ENCODE assay signal across 9 mouse cellular contexts in the genomic region with DNA sequence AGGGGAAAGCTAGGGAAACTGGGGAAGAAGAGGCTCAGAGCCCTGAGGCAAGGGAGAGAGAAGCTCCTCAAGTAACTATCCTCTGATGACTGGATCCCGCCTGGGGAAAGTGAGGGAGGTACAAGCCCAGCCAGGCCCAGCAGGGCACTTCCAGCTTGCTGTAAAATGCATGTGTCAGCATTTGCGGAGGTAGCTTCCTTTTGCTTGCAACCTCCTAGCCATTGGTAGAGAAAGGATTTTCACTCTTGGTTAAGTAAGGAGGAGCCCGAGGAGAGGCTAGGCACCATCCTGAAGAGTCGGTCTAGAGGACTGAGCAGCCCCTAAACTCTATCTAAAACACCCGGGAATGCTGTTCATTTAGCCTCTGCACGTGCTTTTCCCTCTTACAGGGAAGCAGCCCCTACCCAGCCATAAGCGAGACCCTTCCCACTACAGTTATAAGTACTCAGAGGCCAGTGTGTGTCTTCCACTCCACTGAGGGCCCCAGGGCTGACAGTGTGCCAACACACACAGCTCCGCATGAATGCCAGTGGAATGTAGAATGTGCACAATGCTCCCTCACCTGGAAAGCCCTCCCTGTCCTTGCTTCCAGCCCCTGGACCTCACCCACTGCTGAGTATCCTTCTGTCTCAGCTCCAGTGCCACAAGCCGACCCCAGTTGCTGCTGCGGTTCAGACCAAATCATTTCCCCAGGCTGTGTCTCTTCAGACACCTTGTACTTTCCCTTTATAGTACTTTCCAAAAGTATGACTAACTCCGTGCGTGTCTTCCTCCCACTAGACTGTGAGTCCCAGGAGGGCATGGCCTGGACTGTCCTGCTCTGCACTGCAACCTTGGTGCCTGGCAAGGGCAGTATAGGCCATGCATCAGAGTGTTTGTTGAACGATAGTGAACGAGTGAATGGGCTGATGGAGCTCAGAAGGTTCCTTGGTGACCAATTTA.
DNase-seq lines count a peak whose midpoint lies in the region; ATAC-seq and TF ChIP-seq lines count a peak whose summit lies in the region.
"Had no signal": no experiment of that assay in that cellular context is flagged by ENCODE, and none has a peak within 500 bp of the region (broad histone marks: within the 10 kb centered on the region; RNA-seq: fewer than 3 reads in every experiment).

No protein-coding gene starts in this region.

- H3K27ac ChIP-seq in gastrocnemius, adult 2 months, result no peak overlapping the region
- H3K27ac ChIP-seq: left cerebral cortex, adult 2 months had no signal

- TF ChIP-seq CTCF in gastrocnemius, adult 2 months (IDR thresholded peaks at IDR 0.05), result no peak

- intact Hi-C loops in gastrocnemius, adult 2 months (cut with DNase I), result no loop called here

- ATAC-seq in megakaryocyte progenitor cell, adult 5-6 weeks (replicated peaks; ENCODE audit: poor library complexity), result no peak

- DNase-seq in embryo, embryonic 11 days, result peak; percentile 41
- DNase-seq in embryo, embryonic 9.5 days (ENCODE audit: extremely low spot score), result no peak
- DNase-seq in adrenal gland, adult 2 months, result peak; percentile 69
- DNase-seq in kidney, adult 11 months, result peak; percentile 77
- DNase-seq in lung, postnatal 25 days (ENCODE audit: low spot score), result peak; percentile 24
- DNase-seq in gastrocnemius, adult 2 months, result no peak
- DNase-seq in yolk sac, embryonic 10.5 days (ENCODE audit: low spot score), result no peak

- no peak overlapping the region for H3K4me3 ChIP-seq in gastrocnemius, adult 2 months
- H3K4me3 ChIP-seq: left cerebral cortex, adult 2 months had no signal

Comparison
In these comparisons a context has a peak if more than half of its experiments do, and no peak if none do; other contexts are left out.
1. DNase-seq: peak in embryo, embryonic 11 days (single experiment), adrenal gland, adult 2 months (single experiment), kidney, adult 11 months (single experiment) and lung, postnatal 25 days (single experiment); none in embryo, embryonic 9.5 days (single experiment), gastrocnemius, adult 2 months (single experiment) and yolk sac, embryonic 10.5 days (single experiment).